Mouse (Mus musculus) lung, postnatal 0 days (tissue): Measurements from ENCODE around the gene Gm12216.
A peak's percentile ranks its signal among the peaks of the same experiment; 100 is the strongest.

Experiments used
- CTCF ChIP-seq: IDR thresholded peaks from 2 replicates; pipeline ENCODE4 v1.5.1; 2016; ENCODE audit warnings: antibody characterized with exemption, mild to moderate bottlenecking
- EP300 ChIP-seq: IDR thresholded peaks from 2 replicates; pipeline ENCODE4 v1.6.1; 2016; ENCODE audit warnings: antibody characterized with exemption, mild to moderate bottlenecking, control low read depth

DNA sequence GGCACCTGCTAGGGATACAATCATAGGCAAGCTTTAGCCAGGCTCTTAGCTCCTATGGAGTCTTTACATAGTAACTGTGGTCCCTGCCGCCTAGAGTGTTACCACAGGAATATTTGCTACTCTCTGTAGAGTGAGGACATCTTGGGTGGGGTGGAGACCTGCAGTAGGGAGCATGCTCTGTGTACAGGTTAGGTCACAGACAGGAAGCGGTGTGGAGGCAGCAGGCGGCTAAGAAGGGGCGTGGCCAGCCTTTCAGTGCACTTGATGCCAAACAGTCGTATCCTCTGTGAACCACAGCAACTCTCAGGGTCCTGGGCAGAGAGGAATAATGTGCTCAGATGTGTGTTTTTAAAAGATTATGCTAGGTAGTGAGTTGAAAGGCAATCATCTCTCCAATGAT lies 7.3 kb downstream of the Gm12216 start:
- TF ChIP-seq CTCF (no peak), EP300 (peak; percentile 12; the same call in 1 of the 2 replicates)
